ENCODE assay signal across 26 mouse cellular contexts in genomic region chr16:7034231-7034630, GRCm38 (mm10).
A peak's percentile ranks its signal among the peaks of the same experiment; 100 is the strongest.
DNase-seq lines count a peak whose midpoint lies in the region; ATAC-seq and TF ChIP-seq lines count a peak whose summit lies in the region.
"Had no signal": no experiment of that assay in that cellular context is flagged by ENCODE, and none has a peak within 500 bp of the region (broad histone marks: within the 10 kb centered on the region; RNA-seq: fewer than 3 reads in every experiment).

No protein-coding gene starts in this region.

- 0 out of 2 replicates have a peak, but pooled peaks cover 3% of the 10 kb centered on the region for H3K4me1 ChIP-seq in heart, embryonic 12.5 days (replicated peaks)
- no peaks in the 10 kb centered on the region for H3K4me1 ChIP-seq in liver, postnatal 0 days (ENCODE audit: insufficient read depth)

- peak; percentile 23 for DNase-seq in heart, adult 11 months
- DNase-seq in MEL-GATA-1-ER (ENCODE audit: extremely low read depth, low read depth): peak; percentile 65
- no peak for DNase-seq in liver, postnatal 0 days
- no peak for DNase-seq in gastrocnemius, adult 18-20 months (ENCODE audit: low spot score)
- DNase-seq: adrenal gland, adult 2 months; adrenal gland, postnatal 10 days; adrenal gland, postnatal 25 days; B cell, adult 2 months; cerebellum, adult 11 months; cerebellum, adult 18-20 months; cerebellum, adult 8-10 months; cerebellum, postnatal 10 days; cerebellum, postnatal 25 days; embryo, embryonic 11 days had no signal

- no peak for ATAC-seq in heart, embryonic 12.5 days (ENCODE audit: insufficient number of reproducible peaks, low FRiP score)
- 0 out of 2 replicates have a peak, but pooled peaks have one; percentile 44 for ATAC-seq in megakaryocyte progenitor cell, adult 5-6 weeks (replicated peaks; ENCODE audit: poor library complexity)
- ATAC-seq in liver, postnatal 0 days: no peak
- ATAC-seq: CD4-positive, CD25-positive, alpha-beta regulatory T cell, adult 4 months; forebrain, embryonic 14.5 days; forebrain, embryonic 16.5 days had no signal

- no peak overlapping the region for H3K4me3 ChIP-seq in heart, embryonic 12.5 days
- no peak overlapping the region for H3K4me3 ChIP-seq in liver, postnatal 0 days (ENCODE audit: low read depth, low read length)
- H3K4me3 ChIP-seq: embryonic facial prominence, embryonic 13.5 days; embryonic facial prominence, embryonic 15.5 days; erythroblast, embryonic 14.5 days; forebrain, embryonic 10.5 days; forebrain, embryonic 12.5 days had no signal

- TF ChIP-seq CTCF in liver, postnatal 0 days (IDR thresholded peaks at IDR 0.05; ENCODE audit: low read depth): no peak

- peaks cover 25% of the 10 kb centered on the region for H3K27me3 ChIP-seq in heart, embryonic 12.5 days (replicated peaks)
- peaks cover 8% of the 10 kb centered on the region; the same call in 1 of the 2 replicates for H3K27me3 ChIP-seq in liver, postnatal 0 days (ENCODE audit: insufficient read depth, low read length)
- H3K27me3 ChIP-seq: CH12.LX had no signal

- TF ChIP-seq EP300 in liver, postnatal 0 days (IDR thresholded peaks at IDR 0.05; ENCODE audit: low read depth): no peak

- H3K36me3 ChIP-seq in heart, embryonic 12.5 days: no peaks in the 10 kb centered on the region
- no peaks in the 10 kb centered on the region for H3K36me3 ChIP-seq in liver, postnatal 0 days (replicated peaks; ENCODE audit: insufficient read depth, low read length)
- H3K36me3 ChIP-seq: embryonic facial prominence, embryonic 13.5 days; embryonic facial prominence, embryonic 15.5 days; forebrain, embryonic 10.5 days; forebrain, embryonic 12.5 days; G1E had no signal

- WGBS in heart, embryonic 12.5 days: 56% methylated on average over 5 of the region's 5 CpGs
- WGBS in liver, postnatal 0 days (ENCODE audit: insufficient replicate concordance): 42% methylated on average over 5 of the region's 5 CpGs

- no peak overlapping the region for H3K27ac ChIP-seq in heart, embryonic 12.5 days (ENCODE audit: poor library complexity, severe bottlenecking)
- no peak overlapping the region for H3K27ac ChIP-seq in liver, postnatal 0 days (ENCODE audit: low read depth)
- H3K27ac ChIP-seq: embryonic facial prominence, embryonic 13.5 days; embryonic facial prominence, embryonic 15.5 days; forebrain, embryonic 10.5 days; forebrain, embryonic 12.5 days had no signal

- no peak overlapping the region for H3K4me2 ChIP-seq in heart, embryonic 12.5 days
- H3K4me2 ChIP-seq in liver, postnatal 0 days (ENCODE audit: low read depth, low read length): no peak overlapping the region
- H3K4me2 ChIP-seq: embryonic facial prominence, embryonic 13.5 days; embryonic facial prominence, embryonic 15.5 days; forebrain, embryonic 12.5 days had no signal

- no peaks in the 10 kb centered on the region for H3K9me3 ChIP-seq in heart, embryonic 12.5 days (replicated peaks)
- no peaks in the 10 kb centered on the region for H3K9me3 ChIP-seq in liver, postnatal 0 days (ENCODE audit: low read length)
- H3K9me3 ChIP-seq: embryonic facial prominence, embryonic 13.5 days; embryonic facial prominence, embryonic 15.5 days; forebrain, embryonic 10.5 days; forebrain, embryonic 12.5 days had no signal

- no peak overlapping the region for H3K9ac ChIP-seq in heart, embryonic 12.5 days
- H3K9ac ChIP-seq in liver, postnatal 0 days (replicated peaks): no peak overlapping the region
- H3K9ac ChIP-seq: embryonic facial prominence, embryonic 13.5 days; embryonic facial prominence, embryonic 15.5 days; forebrain, embryonic 12.5 days had no signal

Comparison
In these comparisons a context has a peak if more than half of its experiments do, and no peak if none do; other contexts are left out.
1. DNase-seq: peak in heart, adult 11 months (single experiment) and MEL-GATA-1-ER (single experiment); none in liver, postnatal 0 days (single experiment) and gastrocnemius, adult 18-20 months (single experiment).